Mouse (Mus musculus) kidney, postnatal 0 days (tissue): ENCODE measurements at regions not wholly inside any gene's neighbourhood (a gene's known extent, or its start where the extent isn't known, plus 50 kb on each side); places are given as distances from the start of the nearest gene placed in this dataset.

ENCODE experiments used
- ATAC-seq: fragments of 200-750 bp; cut with Nextera tagmentation; replicated peaks from 2 replicates; pipeline ENCODE4 v1.8.0; 2017; ENCODE audit warnings: low read depth, moderate number of reproducible peaks, moderate TSS enrichment, moderate library complexity; ENCODE audit not compliant: low FRiP score
- DNase-seq: peaks from one replicate; pipeline ENCODE4 v3.0.0-alpha.2; 2016; ENCODE audit warnings: low spot score
- H3K27ac ChIP-seq: fragments of 300-500 bp; sonication (generic); 2 replicates; pipeline ENCODE4 v1.5.1; 2014; ENCODE audit warnings: mild to moderate bottlenecking
- H3K27me3 ChIP-seq: fragments of 300-500 bp; sonication (generic); 2 replicates; pipeline ENCODE4 v1.6.1; 2014; ENCODE audit warnings: low read length, mixed read lengths; ENCODE audit not compliant: insufficient read depth
- H3K36me3 ChIP-seq: fragments of 300-500 bp; sonication (generic); 2 replicates; pipeline ENCODE4 v1.6.1; 2014; ENCODE audit warnings: low read length, mixed read lengths; ENCODE audit not compliant: insufficient read depth
- H3K4me1 ChIP-seq: fragments of 300-500 bp; sonication (generic); replicated peaks from 2 replicates; pipeline ENCODE4 v1.6.1; 2014; ENCODE audit warnings: antibody characterized with exemption, low read length, mixed read lengths; ENCODE audit not compliant: insufficient read depth
- H3K4me2 ChIP-seq: fragments of 300-500 bp; sonication (generic); 2 replicates; pipeline ENCODE4 v1.6.1; 2014; ENCODE audit warnings: mild to moderate bottlenecking, low read length, moderate library complexity, mixed read lengths
- H3K4me3 ChIP-seq: fragments of 300-500 bp; sonication (generic); replicated peaks from 2 replicates; pipeline ENCODE4 v1.5.1; 2014; ENCODE audit warnings: low read depth, low read length
- H3K9ac ChIP-seq: fragments of 300-500 bp; sonication (generic); 2 replicates; pipeline ENCODE4 v1.6.1; 2014; ENCODE audit warnings: low read depth, low read length
- H3K9me3 ChIP-seq: fragments of 300-500 bp; sonication (generic); replicated peaks from 2 replicates; pipeline ENCODE4 v1.6.1; 2016; ENCODE audit warnings: low read length, inconsistent platforms, mixed read lengths
- CTCF ChIP-seq: IDR thresholded peaks from 2 replicates; pipeline ENCODE4 v1.5.1; 2016; ENCODE audit warnings: antibody characterized with exemption, low read depth, mild to moderate bottlenecking, moderate library complexity
- WGBS: fragments of 180-500 bp; shearing (Covaris S2); extraction: QIAGEN DNeasy Blood & Tissue Kit; methylation state at CpG from one replicate; pipeline ENCODE4 v1.1.7; 2014; 5-methylcytosine and 5-hydroxymethylcytosine counted together

DNA sequence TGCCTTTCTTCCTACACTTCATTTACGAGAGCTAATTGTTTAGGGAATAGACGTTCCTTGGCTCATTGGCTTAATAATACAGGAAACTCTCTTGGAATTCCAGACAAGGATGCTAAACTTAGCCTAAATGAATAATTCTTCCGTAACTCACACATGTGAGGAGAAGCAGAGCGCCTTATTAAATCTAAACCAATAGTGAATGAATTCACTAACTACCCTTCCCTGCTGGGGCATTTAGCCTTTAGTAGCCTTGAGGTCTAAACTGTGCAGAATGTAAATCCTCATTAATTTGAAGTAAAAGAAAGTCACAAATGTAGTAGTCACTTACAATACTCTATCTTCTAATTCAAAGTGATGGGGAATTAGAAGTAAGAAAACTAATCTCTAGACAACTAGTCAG lies 301.4 kb downstream of the Kctd8 start:
- no peak overlapping the region for H3K4me3 ChIP-seq
- H3K36me3 ChIP-seq: no peaks in the 10 kb centered on the region
- H3K4me2 ChIP-seq: no peak overlapping the region
- 70% methylated on average over 4 of the region's 4 CpGs for WGBS
- H3K27ac ChIP-seq: no peak overlapping the region
- H3K27me3 ChIP-seq: no peaks in the 10 kb centered on the region
- no peaks in the 10 kb centered on the region for H3K9me3 ChIP-seq
- no peak overlapping the region for H3K9ac ChIP-seq
- no peaks in the 10 kb centered on the region for H3K4me1 ChIP-seq
- ATAC-seq (no peak), DNase-seq (no peak)
- TF ChIP-seq CTCF: no peak

DNA sequence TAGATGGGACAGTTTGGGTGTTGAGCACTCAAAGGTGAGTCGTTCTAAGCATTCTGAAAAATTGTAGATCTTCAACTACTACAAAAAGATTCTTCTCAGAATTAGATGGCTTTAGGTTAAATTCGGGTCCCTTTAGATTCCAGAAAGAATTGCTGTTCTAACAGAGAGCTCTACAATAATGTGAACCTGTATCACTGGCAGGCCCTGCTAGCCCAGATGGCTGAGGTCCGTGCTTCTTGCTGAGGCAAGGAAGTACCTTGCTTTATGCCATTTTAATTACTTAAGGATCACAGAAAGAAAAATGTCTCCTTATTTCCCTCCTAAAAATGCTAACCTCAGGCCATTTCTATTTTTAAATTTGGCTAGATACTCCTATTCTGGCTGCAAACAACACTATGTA lies 322.1 kb downstream of the Kctd8 start:
- TF ChIP-seq CTCF: no peak
- Histone ChIP-seq H3K4me1 (no peaks in the 10 kb centered on the region), H3K4me2 (no peak overlapping the region), H3K27ac (no peak overlapping the region), H3K4me3 (no peak overlapping the region), H3K9ac (no peak overlapping the region), H3K36me3 (no peaks in the 10 kb centered on the region), H3K27me3 (no peaks in the 10 kb centered on the region), H3K9me3 (no peaks in the 10 kb centered on the region)
- ATAC-seq (no peak), DNase-seq (no peak)
- 86% methylated on average over 3 of the region's 3 CpGs for WGBS

DNA sequence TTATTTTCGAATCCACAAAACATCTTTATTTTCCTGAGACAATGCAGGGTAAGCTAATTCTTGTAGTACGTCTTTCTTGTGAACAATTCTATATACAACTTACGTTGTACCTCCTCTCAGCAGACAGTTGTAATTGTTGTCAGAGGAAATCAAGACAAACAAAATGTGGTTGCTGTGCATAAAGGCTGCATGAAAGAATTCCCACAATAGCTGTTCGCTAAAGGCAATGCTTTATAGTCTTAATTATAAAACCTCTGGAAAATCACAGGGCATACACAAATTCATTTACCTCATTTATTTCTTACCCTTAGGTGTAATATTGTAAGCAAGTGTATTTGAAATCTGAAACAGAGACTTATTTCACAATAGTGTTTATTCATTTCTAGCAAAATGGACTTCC lies 355.3 kb downstream of the Kctd8 start:
- ATAC-seq (no peak), DNase-seq (no peak)
- no peak overlapping the region for H3K4me2 ChIP-seq
- 85% methylated on average over 4 of the region's 4 CpGs for WGBS
- H3K9ac ChIP-seq: no peak overlapping the region
- H3K36me3 ChIP-seq: no peaks in the 10 kb centered on the region
- H3K4me3 ChIP-seq: no peak overlapping the region
- no peaks in the 10 kb centered on the region for H3K27me3 ChIP-seq
- H3K9me3 ChIP-seq: no peaks in the 10 kb centered on the region
- TF ChIP-seq CTCF: no peak
- no peak overlapping the region for H3K27ac ChIP-seq
- no peaks in the 10 kb centered on the region for H3K4me1 ChIP-seq

DNA sequence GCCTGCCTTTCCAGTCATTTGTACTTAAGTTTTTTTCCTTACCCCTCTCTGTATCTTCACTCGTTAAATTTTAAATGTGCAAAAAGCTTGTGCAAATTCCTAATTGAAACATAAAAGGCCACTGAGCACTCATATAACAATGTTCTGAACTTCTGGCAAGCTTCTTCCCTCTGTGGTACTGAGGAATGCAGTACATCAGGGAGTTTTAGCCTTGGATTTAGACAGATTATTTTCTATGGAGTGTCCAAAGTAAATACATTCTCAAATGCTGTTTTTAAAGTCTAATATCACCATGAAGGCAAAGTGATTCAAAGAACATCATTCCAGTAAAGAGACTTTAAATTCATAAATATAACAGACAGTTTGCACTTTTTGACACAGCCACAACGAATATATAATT lies 386.8 kb downstream of the Kctd8 start:
- no peak for TF ChIP-seq CTCF
- H3K4me1 ChIP-seq: no peaks in the 10 kb centered on the region
- peak; percentile 58 for DNase-seq
- 52% methylated on average over 2 of the region's 2 CpGs for WGBS
- H3K4me3 ChIP-seq: no peak overlapping the region
- no peak for ATAC-seq
- no peak overlapping the region for H3K27ac ChIP-seq
- H3K9me3 ChIP-seq: no peaks in the 10 kb centered on the region
- no peaks in the 10 kb centered on the region for H3K36me3 ChIP-seq
- H3K27me3 ChIP-seq: no peaks in the 10 kb centered on the region
- H3K4me2 ChIP-seq: no peak overlapping the region
- no peak overlapping the region for H3K9ac ChIP-seq
